Comparison of ENCODE assay signal across 18 mouse cellular contexts in the genomic region with DNA sequence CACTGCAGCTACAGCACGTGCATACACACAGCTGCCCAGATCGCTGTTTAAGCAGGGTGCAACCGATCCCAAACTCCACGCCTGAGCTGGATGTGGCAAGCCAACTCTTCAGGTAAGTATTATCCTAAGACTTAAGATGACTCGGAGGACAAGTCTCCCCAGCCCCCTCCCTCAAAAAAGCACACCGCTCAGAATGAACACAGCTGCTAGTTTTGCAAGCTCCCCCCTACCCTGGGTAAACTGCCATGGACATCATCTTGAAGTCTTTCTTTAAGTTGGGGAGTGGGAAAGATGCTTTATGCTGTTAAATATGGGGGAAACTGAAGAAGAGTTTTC.
DNase-seq lines count a peak whose midpoint lies in the region; ATAC-seq lines count a peak whose summit lies in the region.
"Had no signal": no experiment of that assay in that cellular context is flagged by ENCODE, and none has a peak within 500 bp of the region (broad histone marks: within the 10 kb centered on the region; RNA-seq: fewer than 3 reads in every experiment).

No protein-coding gene starts in this region.

- H3K9me3 ChIP-seq in hindbrain, embryonic 10.5 days: no peaks in the 10 kb centered on the region
- H3K9me3 ChIP-seq in hindbrain, embryonic 14.5 days (ENCODE audit: control insufficient read depth, low read length): no peaks in the 10 kb centered on the region
- H3K9me3 ChIP-seq in forebrain, embryonic 12.5 days: no peaks in the 10 kb centered on the region
- no peaks in the 10 kb centered on the region for H3K9me3 ChIP-seq in midbrain, embryonic 11.5 days (ENCODE audit: control insufficient read depth, low read length)
- H3K9me3 ChIP-seq: G1E; intestine, embryonic 15.5 days had no signal

- peaks cover 35% of the 10 kb centered on the region for H3K27me3 ChIP-seq in hindbrain, embryonic 10.5 days (ENCODE audit: insufficient read depth, poor library complexity, severe bottlenecking)
- H3K27me3 ChIP-seq in hindbrain, embryonic 14.5 days (ENCODE audit: control insufficient read depth, insufficient read depth, low read length): no peaks in the 10 kb centered on the region
- H3K27me3 ChIP-seq in forebrain, embryonic 12.5 days: peaks cover 44% of the 10 kb centered on the region
- H3K27me3 ChIP-seq in midbrain, embryonic 11.5 days (ENCODE audit: control insufficient read depth, insufficient read depth, low read length): no peaks in the 10 kb centered on the region
- H3K27me3 ChIP-seq: intestine, embryonic 15.5 days had no signal

- no peak overlapping the region for H3K9ac ChIP-seq in hindbrain, embryonic 14.5 days
- no peak overlapping the region for H3K9ac ChIP-seq in forebrain, embryonic 12.5 days
- no peak overlapping the region for H3K9ac ChIP-seq in midbrain, embryonic 11.5 days (ENCODE audit: low read length)
- H3K9ac ChIP-seq: intestine, embryonic 15.5 days had no signal

- 79% methylated on average over 6 of the region's 6 CpGs for WGBS in hindbrain, embryonic 10.5 days
- WGBS in hindbrain, embryonic 14.5 days: 57% methylated on average over 6 of the region's 6 CpGs
- WGBS in forebrain, embryonic 12.5 days: 38% methylated on average over 6 of the region's 6 CpGs
- 63% methylated on average over 6 of the region's 6 CpGs for WGBS in midbrain, embryonic 11.5 days

- H3K36me3 ChIP-seq in hindbrain, embryonic 10.5 days: no peaks in the 10 kb centered on the region
- H3K36me3 ChIP-seq in hindbrain, embryonic 14.5 days (replicated peaks; ENCODE audit: control insufficient read depth, insufficient read depth): no peaks in the 10 kb centered on the region
- H3K36me3 ChIP-seq in forebrain, embryonic 12.5 days (replicated peaks): no peaks in the 10 kb centered on the region
- no peaks in the 10 kb centered on the region for H3K36me3 ChIP-seq in midbrain, embryonic 11.5 days (ENCODE audit: control insufficient read depth, insufficient read depth, low read length)
- H3K36me3 ChIP-seq: G1E; intestine, embryonic 15.5 days had no signal

- ATAC-seq in hindbrain, embryonic 14.5 days (ENCODE audit: low FRiP score): no peak
- ATAC-seq in forebrain, embryonic 12.5 days (ENCODE audit: low FRiP score): no peak
- ATAC-seq in midbrain, embryonic 11.5 days (ENCODE audit: low FRiP score): no peak
- no peak for ATAC-seq in erythroblast, adult 5-6 weeks (replicated peaks; ENCODE audit: low FRiP score, poor library complexity, severe bottlenecking)
- ATAC-seq: intestine, embryonic 15.5 days had no signal

- H3K4me3 ChIP-seq in hindbrain, embryonic 10.5 days: no peak overlapping the region
- H3K4me3 ChIP-seq in hindbrain, embryonic 14.5 days (replicated peaks; ENCODE audit: low read length): no peak overlapping the region
- H3K4me3 ChIP-seq in brown adipose tissue, adult 24 weeks (ENCODE audit: insufficient read depth, low read depth, low read length): no peak overlapping the region
- no peak overlapping the region for H3K4me3 ChIP-seq in forebrain, embryonic 12.5 days (replicated peaks)
- H3K4me3 ChIP-seq in midbrain, embryonic 11.5 days (ENCODE audit: low read depth, low read length): no peak overlapping the region
- H3K4me3 ChIP-seq: intestine, embryonic 15.5 days had no signal

- peak overlapping the region; percentile 64; the same call in 1 of the 2 replicates for H3K27ac ChIP-seq in hindbrain, embryonic 10.5 days
- no peak overlapping the region for H3K27ac ChIP-seq in hindbrain, embryonic 14.5 days
- peak overlapping the region; percentile 85; the same call in 1 of the 2 replicates for H3K27ac ChIP-seq in brown adipose tissue, adult 24 weeks (replicated peaks; ENCODE audit: low read depth, low read length)
- peak overlapping the region; percentile 75; the same call in 1 of the 2 replicates for H3K27ac ChIP-seq in forebrain, embryonic 12.5 days
- H3K27ac ChIP-seq in midbrain, embryonic 11.5 days (ENCODE audit: low read depth, low read length): 0 out of 2 replicates have a peak overlapping the region, but pooled peaks have one; percentile 28
- H3K27ac ChIP-seq: intestine, embryonic 15.5 days; macrophage had no signal

- no peak for DNase-seq in hindbrain, embryonic 10.5 days (ENCODE audit: low spot score)
- DNase-seq in hindbrain, embryonic 14.5 days (ENCODE audit: low spot score): no peak
- peak; percentile 91 for DNase-seq in midbrain, embryonic 11.5 days (ENCODE audit: low spot score, missing footprints)
- DNase-seq in thymus, postnatal 0 days (ENCODE audit: low spot score): no peak
- no peak for DNase-seq in heart, postnatal 4 days
- DNase-seq: adrenal gland, postnatal 14 days; cerebellum, postnatal 10 days; heart, postnatal 36 days; left cerebral cortex, postnatal 4 days; lung, adult 18-20 months; spleen, adult 18-20 months; thymus, postnatal 36 days had no signal

- H3K4me2 ChIP-seq in hindbrain, embryonic 14.5 days (replicated peaks): no peak overlapping the region
- H3K4me2 ChIP-seq in forebrain, embryonic 12.5 days: peak overlapping the region; percentile 29; the same call in 1 of the 2 replicates
- H3K4me2 ChIP-seq in midbrain, embryonic 11.5 days: no peak overlapping the region
- H3K4me2 ChIP-seq: intestine, embryonic 15.5 days had no signal

- H3K4me1 ChIP-seq in hindbrain, embryonic 10.5 days (replicated peaks): peaks cover 55% of the 10 kb centered on the region
- peaks cover 37% of the 10 kb centered on the region for H3K4me1 ChIP-seq in hindbrain, embryonic 14.5 days (replicated peaks; ENCODE audit: control insufficient read depth, insufficient read depth, low read length)
- H3K4me1 ChIP-seq in brown adipose tissue, adult 24 weeks (ENCODE audit: control insufficient read depth, insufficient read depth, insufficient read length, low read length): peaks cover 16% of the 10 kb centered on the region
- H3K4me1 ChIP-seq in forebrain, embryonic 12.5 days: peaks cover 55% of the 10 kb centered on the region
- H3K4me1 ChIP-seq in midbrain, embryonic 11.5 days (ENCODE audit: control insufficient read depth, insufficient read depth, low read length): peaks cover 45% of the 10 kb centered on the region
